Mouse (Mus musculus) midbrain, embryonic 14.5 days (tissue): ENCODE data around the gene Map3k14. TPM values are rescaled to one million over a fixed set of nuclear protein-coding genes. Genes with fewer than 3 reads are reported as not detected.

Experiments
- ATAC-seq: fragments of 200-750 bp; cut with Nextera tagmentation; 2 replicates; pipeline ENCODE4 v1.8.0; 2017; ENCODE audit warnings: moderate number of reproducible peaks, moderate library complexity; ENCODE audit not compliant: low FRiP score, low TSS enrichment
- DNase-seq: peaks from one replicate; pipeline ENCODE4 v3.0.0-alpha.2; 2015
- H3K27ac ChIP-seq: fragments of 300-500 bp; sonication (generic); replicated peaks from 2 replicates; pipeline ENCODE4 v1.5.1; 2014; ENCODE audit warnings: mild to moderate bottlenecking, low read depth, low read length, moderate library complexity
- H3K27me3 ChIP-seq: fragments of 300-500 bp; sonication (generic); 2 replicates; pipeline ENCODE4 v1.6.1; 2014; ENCODE audit warnings: low read length, control low read depth, mixed read lengths; ENCODE audit not compliant: control insufficient read depth, insufficient read depth
- H3K36me3 ChIP-seq: fragments of 300-500 bp; sonication (generic); 2 replicates; pipeline ENCODE4 v1.6.1; 2014; ENCODE audit warnings: low read length, control low read depth; ENCODE audit not compliant: control insufficient read depth, insufficient read depth
- H3K4me1 ChIP-seq: fragments of 300-500 bp; sonication (generic); 2 replicates; pipeline ENCODE4 v1.6.1; 2014; ENCODE audit warnings: mild to moderate bottlenecking, antibody characterized with exemption, low read length, control low read depth; ENCODE audit not compliant: control insufficient read depth, insufficient read depth
- H3K4me2 ChIP-seq: fragments of 300-500 bp; sonication (generic); 2 replicates; pipeline ENCODE4 v1.6.1; 2014; ENCODE audit warnings: mild to moderate bottlenecking, low read length, moderate library complexity
- H3K4me3 ChIP-seq: fragments of 300-500 bp; sonication (generic); replicated peaks from 2 replicates; pipeline ENCODE4 v1.5.1; 2014; ENCODE audit warnings: low read depth, low read length
- H3K9ac ChIP-seq: fragments of 300-500 bp; sonication (generic); replicated peaks from 2 replicates; pipeline ENCODE4 v1.6.1; 2014; ENCODE audit warnings: mild to moderate bottlenecking, low read length, moderate library complexity
- H3K9me3 ChIP-seq: fragments of 300-500 bp; sonication (generic); 2 replicates; pipeline ENCODE4 v1.6.1; 2016; ENCODE audit warnings: low read length, control low read depth, mixed read lengths; ENCODE audit not compliant: control insufficient read depth
- WGBS: fragments of 180-500 bp; shearing (Covaris S2); extraction: QIAGEN DNeasy Blood & Tissue Kit; methylation state at CpG from one replicate; pipeline ENCODE4 v1.1.7; 2014; 5-methylcytosine and 5-hydroxymethylcytosine counted together
- polyA plus RNA-seq: library from polyadenylated mRNA; unstranded; fragments of >200 nt; fragmentation: Nextera tagmentation; extraction: Ambion mirVana; gene quantifications from 2 replicates; pipeline ENCODE4 v1.2.1, GENCODE M21; 2014

The Map3k14 gene
- polyA plus RNA-seq, 1 experiment from 2014 or later, result 3.4 TPM

GRCm38 (mm10) chr11:103265856-103266255 is 1.4 kb downstream of the Map3k14 start:
- Histone ChIP-seq H3K4me3 (no peak overlapping the region), H3K9me3 (no peaks in the 10 kb centered on the region), H3K36me3 (no peaks in the 10 kb centered on the region), H3K9ac (no peak overlapping the region), H3K4me1 (peaks cover 42% of the 10 kb centered on the region), H3K4me2 (peak overlapping the region; percentile 78), H3K27me3 (no peaks in the 10 kb centered on the region), H3K27ac (no peak overlapping the region)
- 46% methylated on average over 2 of the region's 2 CpGs for WGBS
- DNase-seq, result no peak
- ATAC-seq, result no peak

- Histone ChIP-seq H3K9me3 (no peaks in the 10 kb centered on the region), H3K27me3 (no peaks in the 10 kb centered on the region), H3K4me3 (no peak overlapping the region), H3K27ac (no peak overlapping the region), H3K9ac (no peak overlapping the region), H3K4me1 (peaks cover 42% of the 10 kb centered on the region), H3K36me3 (no peaks in the 10 kb centered on the region), H3K4me2 (peak overlapping the region; percentile 78)
- ATAC-seq (no peak), DNase-seq (no peak)
- WGBS, result 18% methylated on average over 7 of the region's 7 CpGs
Measured at GRCm38 (mm10) chr11:103265211-103265610, 2.1 kb downstream of the Map3k14 start.

GRCm38 (mm10) chr11:103264427-103265005 is 2.8 kb downstream of the Map3k14 start:
- no peak overlapping the region for H3K4me3 ChIP-seq
- DNase-seq (peak; percentile 49), ATAC-seq (no peak)
- WGBS, result 45% methylated on average over 20 of the region's 20 CpGs
- H3K4me2 ChIP-seq, result peak overlapping the region; percentile 78
- peaks cover 42% of the 10 kb centered on the region for H3K4me1 ChIP-seq
- peak overlapping the region; percentile 26 for H3K9ac ChIP-seq
- H3K27me3 ChIP-seq, result no peaks in the 10 kb centered on the region
- H3K9me3 ChIP-seq, result no peaks in the 10 kb centered on the region
- no peaks in the 10 kb centered on the region for H3K36me3 ChIP-seq
- peak overlapping the region; percentile 63 for H3K27ac ChIP-seq

- ATAC-seq (no peak), DNase-seq (peak; percentile 31)
- Histone ChIP-seq H3K27ac (peak overlapping the region; percentile 55; the same call in 1 of the 2 replicates), H3K9ac (0 out of 2 replicates have a peak overlapping the region, but pooled peaks have one; percentile 10), H3K27me3 (no peaks in the 10 kb centered on the region), H3K9me3 (no peaks in the 10 kb centered on the region), H3K36me3 (no peaks in the 10 kb centered on the region), H3K4me1 (peaks cover 41% of the 10 kb centered on the region), H3K4me3 (no peak overlapping the region), H3K4me2 (peak overlapping the region; percentile 78)
- 9% methylated on average over 10 of the region's 10 CpGs for WGBS
Measured at GRCm38 (mm10) chr11:103263551-103263950, 3.7 kb downstream of the Map3k14 start.

GRCm38 (mm10) chr11:103262412-103263267 is 4.6 kb downstream of the Map3k14 start:
- H3K4me1 ChIP-seq, result peaks cover 33% of the 10 kb centered on the region
- 71% methylated on average over 20 of the region's 20 CpGs for WGBS
- H3K36me3 ChIP-seq, result no peaks in the 10 kb centered on the region
- no peak for DNase-seq
- peak overlapping the region; percentile 23; the same call in 1 of the 2 replicates for H3K9ac ChIP-seq
- H3K4me2 ChIP-seq, result 0 out of 2 replicates have a peak overlapping the region, but pooled peaks have one; percentile 78
- H3K9me3 ChIP-seq, result no peaks in the 10 kb centered on the region
- ATAC-seq, result no peak
- H3K27ac ChIP-seq, result peak overlapping the region; percentile 45; the same call in 1 of the 2 replicates
- H3K4me3 ChIP-seq, result no peak overlapping the region
- no peaks in the 10 kb centered on the region for H3K27me3 ChIP-seq

- Histone ChIP-seq H3K27ac (no peak overlapping the region), H3K4me2 (no peak overlapping the region), H3K4me3 (no peak overlapping the region), H3K27me3 (no peaks in the 10 kb centered on the region), H3K9ac (no peak overlapping the region; the same call in 1 of the 2 replicates), H3K36me3 (no peaks in the 10 kb centered on the region), H3K9me3 (no peaks in the 10 kb centered on the region), H3K4me1 (peaks cover 33% of the 10 kb centered on the region)
- ATAC-seq (no peak), DNase-seq (no peak)
- 89% methylated on average over 7 of the region's 7 CpGs for WGBS
Measured at GRCm38 (mm10) chr11:103261671-103262411, 5.4 kb downstream of the Map3k14 start.

- Histone ChIP-seq H3K9ac (no peak overlapping the region), H3K27ac (no peak overlapping the region), H3K4me1 (peaks cover 24% of the 10 kb centered on the region), H3K36me3 (no peaks in the 10 kb centered on the region), H3K4me2 (no peak overlapping the region), H3K4me3 (no peak overlapping the region), H3K27me3 (no peaks in the 10 kb centered on the region), H3K9me3 (no peaks in the 10 kb centered on the region)
- WGBS, result 93% methylated on average over 12 of the region's 12 CpGs
- DNase-seq (no peak), ATAC-seq (no peak)
Measured at GRCm38 (mm10) chr11:103260515-103261192, 6.6 kb downstream of the Map3k14 start.

- H3K9me3 ChIP-seq, result no peaks in the 10 kb centered on the region
- ATAC-seq (no peak), DNase-seq (no peak)
- WGBS, result 96% methylated on average over 5 of the region's 5 CpGs
- peaks cover 24% of the 10 kb centered on the region for H3K4me1 ChIP-seq
- no peaks in the 10 kb centered on the region for H3K27me3 ChIP-seq
- H3K4me2 ChIP-seq, result no peak overlapping the region
- no peak overlapping the region for H3K27ac ChIP-seq
- H3K36me3 ChIP-seq, result no peaks in the 10 kb centered on the region
- H3K4me3 ChIP-seq, result no peak overlapping the region
- no peak overlapping the region for H3K9ac ChIP-seq
Measured at GRCm38 (mm10) chr11:103260034-103260433, 7.2 kb downstream of the Map3k14 start.
